Mouse (Mus musculus) CD4-positive, CD25-positive, alpha-beta regulatory T cell, adult 4 months (primary cell): ENCODE results near the gene Cdca8. TPM values are rescaled to one million over a fixed set of nuclear protein-coding genes. Genes with fewer than 3 reads are reported as not detected.
"Not testable (repeated sequence)": the region's sequence is repeated elsewhere in the genome, so short reads cannot be mapped to it uniquely, and the experiment has no call there.

Experiments used
- ATAC-seq: one replicate; pipeline ENCODE4 v1.8.0; 2017
- polyA plus RNA-seq, 2 experiments: library from polyadenylated mRNA; unstranded; fragments of 100-300 nt; shearing (Covaris generic); gene quantifications; one replicate each; pipeline ENCODE4 v1.2.1; 2017

Gene Cdca8
- 10 to 100 TPM; 12.6 to 31.4 TPM for polyA plus RNA-seq

GRCm38 (mm10) chr4:124939211-124939610 lies at the start of gene Cdca8:
Gene Cdca8, minus strand, starts transcription at chr4:124939311.
- ATAC-seq = not testable (repeated sequence)

DNA sequence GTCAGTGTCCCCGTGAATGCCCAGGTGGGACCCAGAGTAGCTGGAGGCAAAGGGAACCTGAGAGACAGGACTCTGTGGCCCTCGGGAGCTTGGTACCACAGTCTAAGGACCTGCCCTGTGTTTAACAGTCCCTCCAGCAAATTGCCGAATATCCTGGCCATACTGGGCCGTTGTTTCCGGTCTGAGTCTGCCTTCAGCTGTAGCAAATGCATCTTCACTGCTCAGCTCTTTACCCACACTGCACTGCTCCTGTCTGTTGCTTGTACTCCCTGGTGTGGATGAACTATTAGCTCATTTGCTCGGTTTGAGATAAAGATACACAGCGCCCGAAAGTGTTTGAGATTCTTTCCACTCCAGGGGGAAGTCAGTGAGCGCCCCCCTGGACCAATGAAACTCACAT lies 49.3 kb upstream of the Cdca8 start:
- no peak for ATAC-seq

- no peak for ATAC-seq
Observed at GRCm38 (mm10) chr4:124987711-124988097, 48.6 kb upstream of the Cdca8 start.

- ATAC-seq = no peak
Observed at GRCm38 (mm10) chr4:124986739-124987710, 47.9 kb upstream of the Cdca8 start.

GRCm38 (mm10) chr4:124985671-124986602 lies 46.8 kb upstream of the Cdca8 start, which contains the start of gene Rspo1:
Gene Rspo1, plus strand, starts transcription at chr4:124986430.
- ATAC-seq = no peak

DNA sequence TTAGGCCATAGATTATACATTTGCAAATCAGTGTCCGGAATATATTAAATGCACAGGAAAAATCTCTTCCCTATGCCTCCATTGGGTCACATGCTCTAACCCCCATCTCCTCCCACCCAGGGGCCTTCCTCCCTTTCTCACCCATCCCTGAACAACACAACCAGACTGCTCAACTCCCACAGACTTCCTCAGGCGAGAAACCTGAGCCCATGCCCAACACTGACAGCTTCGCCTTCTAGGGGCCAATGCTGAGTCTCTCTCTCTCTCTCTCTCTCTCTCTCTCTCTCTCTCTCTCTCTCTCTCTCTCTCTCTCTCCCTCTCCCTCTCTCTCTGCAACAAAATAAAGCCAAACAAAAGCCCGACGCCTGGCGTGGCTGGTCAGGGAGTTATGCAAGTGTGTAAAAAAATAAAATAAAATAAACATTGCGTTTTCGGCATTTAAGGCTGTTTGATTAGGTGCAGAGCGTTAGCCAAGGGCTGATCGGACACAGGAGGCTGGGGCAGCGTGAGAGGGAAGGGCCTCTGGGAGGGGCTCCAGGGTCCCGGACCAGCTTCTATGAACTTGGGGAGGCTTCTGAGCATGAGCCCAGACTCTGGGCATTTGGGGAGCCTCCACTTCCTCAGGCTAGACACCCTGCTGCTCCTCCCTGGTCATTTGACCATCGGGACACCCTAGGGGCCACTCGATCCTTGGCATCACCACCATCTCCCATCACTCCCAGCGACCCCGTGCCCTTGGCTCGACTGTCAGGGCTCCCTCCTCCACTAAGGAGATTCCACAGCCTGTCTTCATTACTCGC lies 46.0 kb upstream of the Cdca8 start:
- ATAC-seq = no peak

GRCm38 (mm10) chr4:124983893-124984526 lies 44.9 kb upstream of the Cdca8 start:
- ATAC-seq = no peak

DNA sequence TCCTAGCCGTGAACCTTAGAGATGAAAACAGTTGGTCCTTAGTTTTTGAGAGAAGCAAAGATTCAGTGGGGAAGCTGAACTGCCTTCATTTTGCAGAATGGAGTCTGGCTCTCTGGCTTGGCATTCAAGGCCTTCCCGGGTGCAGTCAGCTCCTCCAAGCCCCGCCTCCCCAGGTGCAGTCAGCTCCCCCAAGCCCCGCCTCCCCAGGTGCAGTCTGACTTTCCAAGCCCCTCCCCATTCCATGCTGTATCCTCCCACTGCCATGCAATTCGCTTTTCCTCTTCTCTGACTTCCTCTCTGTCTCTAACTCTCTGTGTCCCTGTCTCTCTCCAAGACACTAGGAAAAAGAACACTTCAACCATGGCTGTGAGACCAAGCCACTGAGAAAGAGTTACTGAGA lies 39.1 kb upstream of the Cdca8 start:
- no peak for ATAC-seq

DNA sequence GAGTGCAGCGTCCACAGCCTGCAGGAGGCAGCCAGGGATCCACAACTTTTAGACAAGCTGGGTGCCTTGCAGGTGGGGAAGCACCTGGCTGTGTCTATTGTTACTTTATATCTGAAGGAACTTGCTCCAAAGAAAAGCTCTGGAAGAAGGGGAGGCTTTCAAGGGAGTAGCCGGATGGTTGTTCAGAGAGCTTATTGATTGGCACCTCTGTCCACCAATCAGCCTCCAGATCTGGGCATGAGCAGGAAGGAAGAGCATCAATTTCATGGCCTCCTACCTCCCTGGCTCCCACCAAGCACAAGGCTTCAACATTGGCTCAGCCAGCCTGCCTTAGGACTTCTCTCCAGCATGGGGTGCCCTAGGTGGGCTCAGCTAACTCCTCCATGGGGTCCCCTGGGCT lies 34.2 kb upstream of the Cdca8 start:
- no peak for ATAC-seq

- ATAC-seq = no peak
Observed at GRCm38 (mm10) chr4:124972316-124972715, 33.2 kb upstream of the Cdca8 start.

- no peak for ATAC-seq
Observed at GRCm38 (mm10) chr4:124971094-124971493, 32.0 kb upstream of the Cdca8 start.

GRCm38 (mm10) chr4:124970677-124971076 lies 31.6 kb upstream of the Cdca8 start:
- no peak for ATAC-seq

- ATAC-seq = no peak
Observed at GRCm38 (mm10) chr4:124970194-124970593, 31.1 kb upstream of the Cdca8 start.

GRCm38 (mm10) chr4:124969219-124969848 lies 30.2 kb upstream of the Cdca8 start:
- ATAC-seq = no peak

DNA sequence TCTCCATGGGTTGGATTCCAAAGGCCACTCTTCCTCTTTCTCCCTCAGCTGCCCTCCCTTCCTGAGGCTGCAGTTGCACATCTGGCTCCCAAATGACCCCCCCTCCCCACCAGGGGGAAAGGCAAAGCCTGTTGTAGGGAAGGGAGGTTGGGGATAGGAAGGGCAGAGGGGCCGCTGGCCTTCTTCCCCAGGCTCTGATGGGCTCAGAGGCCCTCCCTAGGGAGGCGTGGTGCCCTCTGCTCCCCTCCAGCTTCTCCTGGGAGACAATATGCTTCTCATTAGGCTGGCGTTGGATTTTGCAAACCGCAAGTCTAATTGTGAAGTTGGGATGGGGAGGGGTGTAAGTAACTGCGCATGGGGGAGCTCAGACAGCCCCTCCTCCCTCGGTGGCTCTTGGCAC lies 29.6 kb upstream of the Cdca8 start:
- ATAC-seq = no peak

GRCm38 (mm10) chr4:124964912-124965599 lies 25.9 kb upstream of the Cdca8 start:
- no peak for ATAC-seq

- no peak for ATAC-seq
Observed at GRCm38 (mm10) chr4:124962576-124962975, 23.5 kb upstream of the Cdca8 start.

DNA sequence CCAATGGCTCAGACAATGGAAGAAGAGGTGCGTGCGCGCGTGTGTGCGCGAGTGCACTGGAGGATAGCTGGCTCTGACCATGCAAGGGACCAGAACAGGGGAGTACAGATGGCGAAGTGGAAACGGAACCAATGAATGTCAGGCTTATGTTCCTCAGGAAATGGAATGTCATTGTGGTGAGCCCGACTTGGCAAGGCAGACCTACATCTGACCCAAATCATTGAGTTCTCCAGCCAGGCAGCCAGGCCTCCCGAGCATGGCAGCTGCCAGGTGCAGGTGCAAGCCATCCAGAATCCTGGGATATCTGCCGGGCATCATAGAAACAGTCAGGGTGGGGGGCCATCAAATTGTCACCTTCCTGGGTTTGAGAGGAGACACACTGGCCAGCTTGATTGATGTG lies 21.8 kb upstream of the Cdca8 start:
- no peak for ATAC-seq

DNA sequence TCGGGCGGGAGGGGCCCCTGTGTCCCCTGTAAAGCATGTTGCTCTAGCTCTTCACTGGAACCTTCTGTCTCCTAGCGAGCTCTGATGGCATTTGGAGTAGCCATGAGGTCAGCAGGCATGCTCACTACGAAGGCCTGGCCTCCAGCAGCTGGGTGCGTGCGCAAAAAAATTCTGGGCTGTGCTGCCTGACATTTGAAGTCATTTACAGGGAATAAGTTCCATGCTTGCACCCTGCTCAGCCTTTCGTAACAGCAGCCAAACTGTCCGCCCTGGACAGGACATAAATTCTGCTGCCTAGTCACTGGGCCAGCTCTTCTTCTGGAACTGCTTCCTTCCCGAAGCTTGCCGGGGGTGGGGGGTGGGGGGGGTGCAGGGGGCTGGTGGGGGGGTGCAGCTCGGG lies 20.0 kb upstream of the Cdca8 start:
- no peak for ATAC-seq

DNA sequence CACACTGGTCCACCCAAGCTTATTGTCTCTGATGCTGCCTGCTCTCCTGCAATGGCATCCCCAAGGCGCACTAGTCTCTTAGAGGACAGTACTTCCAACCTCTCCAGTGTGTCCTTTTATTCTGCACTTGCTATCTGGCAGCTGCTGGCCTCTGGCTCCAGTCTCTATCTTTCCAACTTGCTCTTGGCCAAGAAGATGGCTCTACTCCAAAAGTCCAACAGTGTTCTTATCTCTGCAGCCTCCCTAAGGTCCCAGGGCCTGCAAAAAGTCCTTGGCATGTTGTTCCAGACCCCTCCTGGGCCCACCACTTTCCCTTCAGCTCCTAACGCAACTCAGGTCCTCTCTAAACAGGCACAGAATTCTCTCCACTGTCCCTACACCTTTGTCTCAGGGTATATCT lies 18.2 kb upstream of the Cdca8 start:
- ATAC-seq = no peak

DNA sequence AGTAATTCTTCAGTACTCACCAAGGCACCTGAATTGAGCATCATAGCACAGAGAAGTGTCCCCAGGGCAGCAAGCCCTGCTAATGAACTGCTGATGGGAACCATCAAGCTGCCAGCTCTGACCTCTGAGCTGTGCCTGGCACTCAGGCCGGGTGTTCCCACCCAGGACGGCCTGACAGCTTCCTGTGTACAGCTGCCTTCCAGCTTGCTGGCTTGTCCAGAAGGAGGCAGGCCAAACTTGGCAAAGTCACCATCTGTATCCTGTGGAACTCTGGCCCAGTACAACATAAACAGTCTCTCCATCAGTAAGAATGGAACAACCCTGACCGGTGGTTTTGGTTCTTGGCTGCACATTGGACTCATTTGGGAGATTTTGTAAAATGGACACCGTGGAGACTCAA lies 14.4 kb upstream of the Cdca8 start:
- no peak for ATAC-seq
